Mouse (Mus musculus) heart, embryonic 10.5 days (tissue): ENCODE measurements at regions not wholly inside any gene's neighbourhood (a gene's known extent, or its start where the extent isn't known, plus 50 kb on each side); places are given as distances from the start of the nearest gene placed in this dataset.

ENCODE experiments used
- DNase-seq: peaks from one replicate; pipeline ENCODE4 v3.0.0-alpha.2; 2017; ENCODE audit warnings: low spot score
- H3K27ac ChIP-seq: fragments of 300-500 bp; sonication (generic); 2 replicates; pipeline ENCODE4 v1.5.1; 2016; ENCODE audit warnings: mild to moderate bottlenecking
- H3K27me3 ChIP-seq: fragments of 300-500 bp; sonication (generic); 2 replicates; pipeline ENCODE4 v1.6.1; 2016; ENCODE audit warnings: mild to moderate bottlenecking; ENCODE audit not compliant: poor library complexity, insufficient read depth, severe bottlenecking
- H3K36me3 ChIP-seq: fragments of 300-500 bp; sonication (generic); 2 replicates; pipeline ENCODE4 v1.6.1; 2016; ENCODE audit warnings: mild to moderate bottlenecking, moderate library complexity
- H3K4me1 ChIP-seq: fragments of 300-500 bp; sonication (generic); 2 replicates; pipeline ENCODE4 v1.6.1; 2016; ENCODE audit warnings: mild to moderate bottlenecking
- H3K4me3 ChIP-seq: fragments of 300-500 bp; sonication (generic); 2 replicates; pipeline ENCODE4 v1.5.1; 2016; ENCODE audit warnings: mild to moderate bottlenecking, moderate library complexity
- H3K9me3 ChIP-seq: fragments of 300-500 bp; sonication (generic); 2 replicates; pipeline ENCODE4 v1.6.1; 2016; ENCODE audit warnings: mild to moderate bottlenecking, moderate library complexity
- WGBS: fragments of 180-500 bp; shearing (Covaris S2); methylation state at CpG from one replicate; pipeline ENCODE4 v1.1.7; 2016; 5-methylcytosine and 5-hydroxymethylcytosine counted together

- Histone ChIP-seq H3K27ac (no peak overlapping the region), H3K4me3 (no peak overlapping the region), H3K27me3 (no peaks in the 10 kb centered on the region), H3K9me3 (no peaks in the 10 kb centered on the region), H3K4me1 (no peaks in the 10 kb centered on the region), H3K36me3 (no peaks in the 10 kb centered on the region)
- WGBS = 65% methylated on average over 11 of the region's 11 CpGs
- no peak for DNase-seq
Observed at GRCm38 (mm10) chr1:185151130-185151799, 52.7 kb upstream of the Rab3gap2 start.

- no peaks in the 10 kb centered on the region for H3K4me1 ChIP-seq
- H3K4me3 ChIP-seq = no peak overlapping the region
- H3K9me3 ChIP-seq = no peaks in the 10 kb centered on the region
- no peak overlapping the region for H3K27ac ChIP-seq
- WGBS = 82% methylated on average over 15 of the region's 15 CpGs
- H3K27me3 ChIP-seq = no peaks in the 10 kb centered on the region
- DNase-seq = no peak
- H3K36me3 ChIP-seq = no peaks in the 10 kb centered on the region
Observed at GRCm38 (mm10) chr1:185150431-185151129, 53.3 kb upstream of the Rab3gap2 start.

GRCm38 (mm10) chr1:185144791-185145190 lies 59.1 kb upstream of the Rab3gap2 start:
- Histone ChIP-seq H3K27ac (no peak overlapping the region), H3K27me3 (no peaks in the 10 kb centered on the region), H3K4me1 (no peaks in the 10 kb centered on the region), H3K36me3 (no peaks in the 10 kb centered on the region), H3K4me3 (no peak overlapping the region), H3K9me3 (no peaks in the 10 kb centered on the region)
- WGBS = 86% methylated on average over 1 of the region's 1 CpGs
- DNase-seq = no peak

- no peak overlapping the region for H3K27ac ChIP-seq
- no peak for DNase-seq
- 89% methylated on average over 15 of the region's 15 CpGs for WGBS
Observed at GRCm38 (mm10) chr1:185144006-185144405, 59.9 kb upstream of the Rab3gap2 start.

GRCm38 (mm10) chr1:185140317-185140716 lies 63.6 kb upstream of the Rab3gap2 start:
- DNase-seq = no peak
- WGBS = 79% methylated on average over 5 of the region's 5 CpGs
- H3K4me1 ChIP-seq = no peaks in the 10 kb centered on the region

More at GRCm38 (mm10) chr1:185144006-185144405, 59.9 kb upstream of the Rab3gap2 start:
- H3K4me1 ChIP-seq = no peaks in the 10 kb centered on the region
- no peaks in the 10 kb centered on the region for H3K36me3 ChIP-seq
- H3K9me3 ChIP-seq = no peaks in the 10 kb centered on the region
- no peak overlapping the region for H3K4me3 ChIP-seq
- no peaks in the 10 kb centered on the region for H3K27me3 ChIP-seq

GRCm38 (mm10) chr1:185128209-185128608 lies 75.7 kb upstream of the Rab3gap2 start:
- Histone ChIP-seq H3K4me3 (no peak overlapping the region), H3K27ac (no peak overlapping the region), H3K27me3 (0 out of 2 replicates have a peak, but pooled peaks cover 15% of the 10 kb centered on the region), H3K4me1 (no peaks in the 10 kb centered on the region), H3K36me3 (no peaks in the 10 kb centered on the region), H3K9me3 (no peaks in the 10 kb centered on the region)
- DNase-seq = no peak
- 67% methylated on average over 4 of the region's 4 CpGs for WGBS

More at GRCm38 (mm10) chr1:185140317-185140716, 63.6 kb upstream of the Rab3gap2 start:
- no peak overlapping the region for H3K4me3 ChIP-seq
- no peaks in the 10 kb centered on the region for H3K9me3 ChIP-seq
- H3K27ac ChIP-seq = no peak overlapping the region
- H3K27me3 ChIP-seq = no peaks in the 10 kb centered on the region
- no peaks in the 10 kb centered on the region for H3K36me3 ChIP-seq

GRCm38 (mm10) chr1:185125737-185126286 lies 78.1 kb upstream of the Rab3gap2 start:
- no peak for DNase-seq
- Histone ChIP-seq H3K27ac (no peak overlapping the region), H3K4me1 (no peaks in the 10 kb centered on the region), H3K9me3 (no peaks in the 10 kb centered on the region), H3K36me3 (no peaks in the 10 kb centered on the region), H3K4me3 (no peak overlapping the region), H3K27me3 (0 out of 2 replicates have a peak, but pooled peaks cover 15% of the 10 kb centered on the region)
- WGBS = 45% methylated on average over 14 of the region's 14 CpGs

- no peaks in the 10 kb centered on the region for H3K4me1 ChIP-seq
- no peaks in the 10 kb centered on the region for H3K27me3 ChIP-seq
- WGBS = 83% methylated on average over 2 of the region's 2 CpGs
- no peaks in the 10 kb centered on the region for H3K9me3 ChIP-seq
- H3K36me3 ChIP-seq = no peaks in the 10 kb centered on the region
- no peak overlapping the region for H3K4me3 ChIP-seq
- DNase-seq = no peak
- H3K27ac ChIP-seq = no peak overlapping the region
Observed at GRCm38 (mm10) chr1:185121552-185121951, 82.4 kb upstream of the Rab3gap2 start.

- Histone ChIP-seq H3K4me3 (no peak overlapping the region), H3K27me3 (no peaks in the 10 kb centered on the region), H3K36me3 (no peaks in the 10 kb centered on the region), H3K9me3 (no peaks in the 10 kb centered on the region), H3K4me1 (no peaks in the 10 kb centered on the region), H3K27ac (no peak overlapping the region)
- 56% methylated on average over 2 of the region's 2 CpGs for WGBS
- DNase-seq = no peak
Observed at GRCm38 (mm10) chr1:185120416-185120815, 83.5 kb upstream of the Rab3gap2 start.

- H3K4me1 ChIP-seq = peaks cover under 1% of the 10 kb centered on the region; the same call in 1 of the 2 replicates
- DNase-seq = no peak
- H3K27me3 ChIP-seq = no peaks in the 10 kb centered on the region
- no peak overlapping the region for H3K27ac ChIP-seq
- WGBS = 63% methylated on average over 5 of the region's 5 CpGs
- H3K36me3 ChIP-seq = no peaks in the 10 kb centered on the region
- H3K9me3 ChIP-seq = no peaks in the 10 kb centered on the region
- H3K4me3 ChIP-seq = no peak overlapping the region
Observed at GRCm38 (mm10) chr1:185117711-185118110, 86.2 kb upstream of the Rab3gap2 start.

GRCm38 (mm10) chr1:185113687-185114086 lies 90.2 kb upstream of the Rab3gap2 start:
- WGBS = 46% methylated on average over 6 of the region's 6 CpGs
- no peak for DNase-seq
- no peak overlapping the region for H3K27ac ChIP-seq
- no peaks in the 10 kb centered on the region for H3K9me3 ChIP-seq
- H3K4me1 ChIP-seq = peaks cover 2% of the 10 kb centered on the region; the same call in 1 of the 2 replicates
- H3K36me3 ChIP-seq = no peaks in the 10 kb centered on the region
- H3K4me3 ChIP-seq = no peak overlapping the region
- H3K27me3 ChIP-seq = no peaks in the 10 kb centered on the region

GRCm38 (mm10) chr1:185112017-185112399 lies 91.9 kb upstream of the Rab3gap2 start:
- Histone ChIP-seq H3K27ac (no peak overlapping the region), H3K4me1 (peaks cover 2% of the 10 kb centered on the region; the same call in 1 of the 2 replicates), H3K27me3 (no peaks in the 10 kb centered on the region), H3K4me3 (no peak overlapping the region), H3K36me3 (no peaks in the 10 kb centered on the region), H3K9me3 (no peaks in the 10 kb centered on the region)
- 71% methylated on average over 4 of the region's 4 CpGs for WGBS
- DNase-seq = no peak

- Histone ChIP-seq H3K9me3 (no peaks in the 10 kb centered on the region), H3K4me1 (peaks cover 2% of the 10 kb centered on the region; the same call in 1 of the 2 replicates), H3K27ac (no peak overlapping the region), H3K27me3 (no peaks in the 10 kb centered on the region), H3K4me3 (no peak overlapping the region), H3K36me3 (no peaks in the 10 kb centered on the region)
- DNase-seq = no peak
- WGBS = 80% methylated on average over 10 of the region's 10 CpGs
Observed at GRCm38 (mm10) chr1:185111347-185112016, 92.4 kb upstream of the Rab3gap2 start.
